Mouse (Mus musculus) ES-E14 (cell line): ENCODE measurements around the gene Inpp5b. TPM values are rescaled to one million over a fixed set of nuclear protein-coding genes. Genes with fewer than 3 reads are reported as not detected.

Source experiments
- DNase-seq: peaks from one replicate; pipeline ENCODE4 v3.0.0-alpha.2; 2013; ENCODE audit warnings: low read depth, low spot score
- H3K27ac ChIP-seq: 2 replicates; pipeline ENCODE4 v1.5.1; 2012; ENCODE audit warnings: low read depth, mild to moderate bottlenecking, low read length, moderate library complexity, mixed read lengths; ENCODE audit not compliant: poor library complexity, insufficient read depth, severe bottlenecking
- H3K36me3 ChIP-seq: 2 replicates; pipeline ENCODE4 v1.6.1; 2012; ENCODE audit warnings: mild to moderate bottlenecking, low read length, moderate library complexity, mixed read lengths; ENCODE audit not compliant: control insufficient read depth, poor library complexity, insufficient read depth, severe bottlenecking
- H3K4me1 ChIP-seq, 2 experiments: fragments of 150-350 bp in 1 of 2; sonication (generic) in 1 of 2; 2 replicates each; pipeline ENCODE4 v1.6.1; 2012; ENCODE audit warnings: low read length in 2 of 2, mild to moderate bottlenecking in 1 of 2, mixed read lengths in 1 of 2; ENCODE audit not compliant: control insufficient read depth in 2 of 2, insufficient read depth in 2 of 2, poor library complexity in 1 of 2
- H3K4me3 ChIP-seq, 2 experiments: fragments of 150-350 bp in 1 of 2; sonication (generic) in 1 of 2; 2 replicates each; pipeline ENCODE4 v1.5.1; 2012; ENCODE audit warnings: low read length in 2 of 2, low read depth in 1 of 2, mild to moderate bottlenecking in 1 of 2, mixed read lengths in 1 of 2; ENCODE audit not compliant: insufficient read depth in 1 of 2, poor library complexity in 1 of 2, severe bottlenecking in 1 of 2
- H3K9ac ChIP-seq: 2 replicates; pipeline ENCODE4 v1.6.1; 2012; ENCODE audit warnings: low read depth, mild to moderate bottlenecking, low read length, mixed read lengths; ENCODE audit not compliant: poor library complexity, insufficient read depth, severe bottlenecking
- H3K9me3 ChIP-seq: fragments of 150-350 bp; sonication (generic); 2 replicates; pipeline ENCODE4 v1.6.1; 2012; ENCODE audit warnings: low read depth, mild to moderate bottlenecking, low read length; ENCODE audit not compliant: control insufficient read depth, insufficient read depth
- CHD2 ChIP-seq: IDR thresholded peaks from 2 replicates; pipeline ENCODE4 v1.6.1; 2014; ENCODE audit warnings: mild to moderate bottlenecking, low read depth, low read length, inconsistent platforms
- HCFC1 ChIP-seq: IDR thresholded peaks from 2 replicates; pipeline ENCODE4 v1.6.1; 2012; ENCODE audit warnings: low read length, inconsistent platforms, borderline replicate concordance; ENCODE audit not compliant: insufficient read depth
- MAFK ChIP-seq: IDR thresholded peaks from 2 replicates; pipeline ENCODE4 v1.6.1; 2014; ENCODE audit warnings: mild to moderate bottlenecking, low read depth, low read length, inconsistent platforms; ENCODE audit not compliant: insufficient read depth
- ZC3H11A ChIP-seq: IDR thresholded peaks from 2 replicates; pipeline ENCODE4 v1.6.1; 2012; ENCODE audit warnings: low read depth, mild to moderate bottlenecking, inconsistent platforms, low read length, borderline replicate concordance
- ZNF384 ChIP-seq: IDR thresholded peaks from 2 replicates; pipeline ENCODE4 v1.6.1; 2012; ENCODE audit warnings: low read depth, low read length, inconsistent platforms
- in situ Hi-C, 2 experiments: fragments of 600-800 bp; cut with MboI; formaldehyde crosslinking; loops; one replicate each; pipeline ENCODE4 v1.15.1; 2025; ENCODE audit warnings: low sequenced_read_pairs in 2 of 2, inconsistent platforms in 1 of 2; ENCODE audit not compliant: unreplicated experiment in 2 of 2
- total RNA-seq: library from RNA; depleted of rRNA; stranded (reverse); fragments of 300-350 nt; gene quantifications from 2 replicates; pipeline ENCODE4 v1.2.3, GENCODE M21; 2012; rRNA removed

The Inpp5b gene
- total RNA-seq, 1 experiment, result 14.0 TPM

DNA sequence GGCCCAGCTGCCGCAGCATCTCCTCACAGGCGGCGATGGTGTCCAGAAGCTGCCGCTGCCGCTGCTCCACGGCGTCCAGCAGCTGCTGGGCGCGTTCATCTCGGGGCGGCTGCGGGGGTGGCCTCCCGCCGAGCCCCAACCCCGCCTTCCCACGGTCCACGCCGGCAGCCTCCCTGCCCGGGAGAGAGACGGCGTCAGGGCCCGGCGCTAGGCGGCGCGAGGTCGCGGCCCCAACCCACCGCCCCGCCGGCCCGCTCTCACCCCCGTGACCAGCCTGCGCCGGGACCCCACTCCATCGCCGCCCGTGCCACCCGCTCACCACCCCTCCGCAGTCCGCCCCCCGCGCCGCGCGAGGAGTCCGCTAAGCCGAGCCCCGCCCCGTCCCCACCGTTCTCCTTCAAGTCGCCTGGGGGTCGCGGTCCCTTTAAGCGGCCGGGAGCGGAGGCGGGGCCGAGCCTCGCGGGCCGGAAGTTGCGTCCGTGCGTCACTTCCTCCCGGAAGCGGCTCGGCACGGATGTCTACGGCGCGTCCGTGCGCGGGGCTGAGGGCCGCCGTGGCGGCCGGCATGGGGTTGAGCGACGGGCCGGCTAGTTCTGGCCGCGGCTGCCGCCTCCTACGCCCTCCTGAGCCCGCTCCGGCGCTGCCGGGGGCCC, 108.7 kb downstream of the Inpp5b start, which contains the start of gene Yrdc:
TSS of gene Yrdc (plus strand) at position 419 of the 653 bp plus-strand sequence.
- peaks cover 3 to 10% of the 10 kb centered on the region in 2 experiments; a peak in 2 of 4 replicates for H3K4me1 ChIP-seq
- H3K27ac ChIP-seq, result peak within 1 kb of the TSS; percentile 78
- peak within 1 kb of the TSS; percentile 84 to 99 for H3K4me3 ChIP-seq
- TF ChIP-seq MAFK (no peak), CHD2 (no peak), ZC3H11A (no peak), ZNF384 (no peak), HCFC1 (no peak)
- peaks cover 12% of the 10 kb centered on the region for H3K36me3 ChIP-seq
- in situ Hi-C loops, result no loop called here
- no peaks in the 10 kb centered on the region for H3K9me3 ChIP-seq
- DNase-seq, result peak; percentile 88
- H3K9ac ChIP-seq, result peak within 1 kb of the TSS; percentile 93

Other genes with a start within 250 kb of the Inpp5b start
- gene 3100002H09Rik, start 131.0 kb upstream of the Inpp5b start, total RNA-seq, result not detected in 2 replicates
- 6.2 and 9.5 TPM in 2 replicates for gene Pou3f1, start 85.0 kb upstream of the Inpp5b start, total RNA-seq
- 29.2 and 39.7 TPM in 2 replicates for gene Utp11, start 48.2 kb upstream of the Inpp5b start, total RNA-seq
- gene Fhl3, start 41.1 kb upstream of the Inpp5b start, total RNA-seq, result 7.5 and 13.7 TPM in 2 replicates
- 91.6 and 117 TPM in 2 replicates for gene Sf3a3, start 27.1 kb upstream of the Inpp5b start, total RNA-seq
- gene Mtf1, start 60.3 kb downstream of the Inpp5b start, total RNA-seq, result 10.1 and 15.4 TPM in 2 replicates
- gene Yrdc, start 108.8 kb downstream of the Inpp5b start, total RNA-seq, result 82.7 and 85.3 TPM in 2 replicates
- gene 1110065P20Rik, start 109.3 kb downstream of the Inpp5b start, total RNA-seq, result 21.4 and 25.8 TPM in 2 replicates
- gene Maneal, start 120.3 kb downstream of the Inpp5b start, total RNA-seq, result 5.4 and 10.5 TPM in 2 replicates
- 0.54 and 0.95 TPM in 2 replicates for gene Epha10, start 139.0 kb downstream of the Inpp5b start, total RNA-seq
- gene 9930104L06Rik, start 195.2 kb downstream of the Inpp5b start, total RNA-seq, result 23.8 and 32.6 TPM in 2 replicates
- 83.5 and 96.1 TPM in 2 replicates for gene Cdca8, start 197.5 kb downstream of the Inpp5b start, total RNA-seq
- gene Rspo1, start 244.6 kb downstream of the Inpp5b start, total RNA-seq, result 3.3 and 4.2 TPM in 2 replicates